Mouse (Mus musculus) layer of hippocampus, postnatal 25 days (tissue): ENCODE results near the gene Ets1. TPM values are rescaled to one million over a fixed set of nuclear protein-coding genes. Genes with fewer than 3 reads are reported as not detected.

Experiments
- DNase-seq, 2 experiments: peaks; one replicate each; pipeline ENCODE4 v3.0.0; 2022; ENCODE audit warnings: mixed read lengths in 2 of 2, low spot score in 1 of 2; ENCODE audit errors: extremely low spot score in 1 of 2
- total RNA-seq, 2 experiments: library from RNA; stranded (reverse); gene quantifications; 2 replicates each; pipeline ENCODE4 v1.2.3; 2021

Gene Ets1
- total RNA-seq = 10 to 100 TPM; 10.4 to 12.1 TPM

DNA sequence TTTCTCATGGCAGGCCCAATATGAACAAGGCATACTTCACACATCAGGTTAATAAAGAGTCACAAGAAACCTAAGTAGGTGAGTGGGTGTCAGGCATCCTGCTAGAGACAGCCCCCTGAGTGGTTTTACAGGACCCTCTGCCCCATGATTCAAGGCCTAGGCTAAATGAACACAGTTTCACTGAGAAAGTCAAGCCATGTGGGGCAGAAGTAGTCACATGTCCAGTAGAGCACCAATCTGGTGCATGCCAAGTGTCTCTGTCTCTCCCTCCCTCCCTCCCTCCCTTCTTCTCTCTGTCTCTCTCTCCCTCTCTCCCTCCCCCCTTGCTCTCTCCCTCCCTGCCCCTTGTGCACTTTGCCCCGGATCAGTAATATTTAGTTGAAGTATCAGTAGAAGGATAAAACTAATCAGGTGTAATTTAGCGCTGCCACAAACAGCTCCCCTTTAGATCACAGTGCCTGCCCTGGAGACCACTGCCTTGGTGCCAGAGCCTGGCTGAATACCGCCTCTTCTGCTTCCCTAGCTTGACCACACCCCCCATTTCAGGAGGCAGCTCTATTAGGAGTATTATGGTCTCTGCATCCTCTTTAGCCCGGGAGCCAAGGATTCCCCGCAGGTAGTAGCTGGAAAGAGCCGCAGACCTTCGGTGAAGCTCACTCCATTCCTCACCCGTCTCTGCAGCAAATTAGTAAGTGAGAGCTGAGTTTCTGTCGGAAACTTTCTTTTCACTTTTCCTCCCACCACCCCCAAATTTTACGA, at the start of gene Ets1:
Gene Ets1 (plus strand): TSS at position 595 of the 759 bp plus-strand sequence.
- no peak for DNase-seq

- DNase-seq = peak; percentile 66 to 92
Observed at GRCm38 (mm10) chr9:32589900-32590299, 46.1 kb upstream of the Ets1 start.

DNA sequence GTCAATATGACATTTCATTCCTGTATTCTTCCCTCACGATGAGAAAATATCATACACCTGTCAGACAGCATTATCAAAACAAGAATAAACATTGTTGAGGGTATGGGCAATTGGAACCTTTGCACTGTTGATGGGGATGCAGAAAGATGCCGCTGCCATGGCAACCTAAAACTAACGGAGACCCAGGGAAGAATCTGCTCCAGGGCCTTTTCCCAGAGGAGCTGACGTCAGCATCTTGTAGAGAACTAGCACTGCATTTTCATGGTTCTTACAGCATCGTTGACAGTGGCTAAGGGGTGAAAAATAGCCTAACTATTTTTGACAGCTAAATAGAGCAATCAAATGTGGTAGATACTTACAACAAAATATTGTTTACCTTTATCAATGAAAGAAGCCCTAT, 45.5 kb upstream of the Ets1 start:
- DNase-seq = no peak

DNA sequence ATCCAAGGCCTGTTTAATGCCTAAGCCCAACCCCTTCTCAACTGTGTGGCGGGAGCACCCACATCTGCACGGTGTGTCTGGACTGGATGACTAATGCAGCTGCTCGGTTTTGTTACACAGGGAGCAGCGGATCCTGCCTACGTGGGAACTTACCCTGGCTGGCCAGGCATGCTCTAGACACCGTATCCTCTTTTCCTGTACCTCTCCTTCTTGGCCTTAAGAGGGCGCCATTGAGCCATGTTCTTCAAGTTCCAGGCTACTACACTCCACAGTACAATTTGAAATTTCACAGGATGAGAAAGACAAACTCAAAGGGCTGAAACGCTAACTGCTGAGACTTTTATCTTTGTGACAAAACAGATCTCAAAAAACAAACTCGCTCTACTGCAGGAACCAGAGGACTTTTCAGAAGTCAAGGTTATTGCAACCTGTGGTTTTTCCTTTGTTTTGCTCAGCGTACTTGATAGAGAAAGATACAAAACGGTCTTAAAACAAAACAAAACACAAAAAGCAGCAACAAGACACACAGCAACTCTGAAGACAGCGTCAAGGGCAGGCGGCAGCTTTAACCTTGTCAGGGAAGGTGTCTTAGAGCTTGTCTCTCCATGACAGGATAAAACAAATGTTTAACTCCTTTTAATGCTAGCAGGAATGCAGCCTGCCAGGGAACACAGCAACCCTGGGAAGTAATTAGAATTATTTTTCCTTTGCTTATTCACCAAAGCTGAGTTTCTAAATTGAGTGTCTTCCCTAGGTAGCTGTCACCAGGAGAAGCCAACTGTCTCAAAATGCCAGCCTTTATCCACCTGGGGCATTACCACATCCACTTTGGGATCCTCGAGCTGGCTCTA, 44.1 kb upstream of the Ets1 start:
- DNase-seq = peak; percentile 22 to 38

GRCm38 (mm10) chr9:32592583-32592890, 43.5 kb upstream of the Ets1 start:
- DNase-seq = no peak

GRCm38 (mm10) chr9:32593816-32594215, 42.2 kb upstream of the Ets1 start:
- no peak for DNase-seq

- no peak for DNase-seq
Observed at GRCm38 (mm10) chr9:32594346-32594745, 41.7 kb upstream of the Ets1 start.

DNA sequence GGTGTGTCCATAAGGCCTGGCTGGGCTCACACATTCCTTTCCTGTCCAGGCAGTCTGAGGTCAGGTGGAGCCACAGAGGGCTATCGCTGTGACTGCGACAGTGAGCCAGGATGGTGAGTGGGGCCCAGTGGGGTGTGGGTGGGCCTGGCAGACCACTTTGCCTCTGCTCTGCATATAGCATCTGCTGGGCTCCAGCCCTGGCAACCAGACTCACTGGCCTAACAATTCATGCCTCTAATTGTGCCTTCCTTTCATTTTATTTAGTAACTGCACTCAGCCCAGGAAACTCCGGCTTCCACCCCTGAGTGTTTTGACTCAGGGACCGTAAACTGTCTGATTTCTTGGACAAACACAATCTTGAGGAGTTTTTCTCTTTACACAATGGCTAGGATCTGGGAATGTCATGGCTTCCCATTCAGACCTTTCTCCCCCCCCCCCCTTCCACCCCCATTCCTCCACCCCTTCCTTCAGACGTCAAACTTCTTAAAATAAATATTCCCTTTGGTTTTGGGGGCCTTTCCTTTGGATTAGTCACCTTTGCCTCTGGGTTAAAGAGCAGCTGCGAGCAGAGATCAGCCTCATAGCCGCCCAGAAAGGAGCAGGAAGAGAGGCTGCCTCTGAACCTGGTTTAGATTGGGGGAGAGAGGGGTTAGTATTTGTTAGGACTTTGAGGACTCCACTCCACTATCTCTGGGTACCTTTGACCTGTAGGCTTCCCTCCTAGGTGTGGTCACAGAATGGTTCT, 40.8 kb upstream of the Ets1 start:
- DNase-seq = no peak

GRCm38 (mm10) chr9:32596366-32596765, 39.7 kb upstream of the Ets1 start:
- DNase-seq = no peak

GRCm38 (mm10) chr9:32601953-32602352, 34.1 kb upstream of the Ets1 start:
- no peak for DNase-seq

- DNase-seq = no peak
Observed at GRCm38 (mm10) chr9:32603097-32603496, 32.9 kb upstream of the Ets1 start.

DNA sequence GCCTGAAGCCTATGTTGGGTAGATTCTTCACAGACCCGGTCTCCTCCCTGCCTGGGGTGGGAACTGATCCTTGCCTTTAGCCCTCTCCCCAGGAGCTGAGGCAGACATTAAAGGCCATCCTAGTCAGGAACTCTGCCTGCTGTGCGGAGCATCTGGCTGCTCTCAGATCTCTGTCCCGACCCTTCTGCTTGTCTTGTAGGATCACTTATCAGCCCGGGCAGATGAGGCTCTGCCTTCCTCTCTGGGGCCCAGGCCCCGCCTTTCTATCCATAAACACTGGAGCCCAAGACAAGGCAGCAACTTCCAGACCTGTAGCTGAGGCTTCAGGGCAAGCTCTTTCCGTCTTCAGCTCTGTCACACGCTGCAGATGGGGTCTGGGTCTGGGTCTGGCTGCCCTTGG, 28.8 kb upstream of the Ets1 start:
- DNase-seq = no peak

DNA sequence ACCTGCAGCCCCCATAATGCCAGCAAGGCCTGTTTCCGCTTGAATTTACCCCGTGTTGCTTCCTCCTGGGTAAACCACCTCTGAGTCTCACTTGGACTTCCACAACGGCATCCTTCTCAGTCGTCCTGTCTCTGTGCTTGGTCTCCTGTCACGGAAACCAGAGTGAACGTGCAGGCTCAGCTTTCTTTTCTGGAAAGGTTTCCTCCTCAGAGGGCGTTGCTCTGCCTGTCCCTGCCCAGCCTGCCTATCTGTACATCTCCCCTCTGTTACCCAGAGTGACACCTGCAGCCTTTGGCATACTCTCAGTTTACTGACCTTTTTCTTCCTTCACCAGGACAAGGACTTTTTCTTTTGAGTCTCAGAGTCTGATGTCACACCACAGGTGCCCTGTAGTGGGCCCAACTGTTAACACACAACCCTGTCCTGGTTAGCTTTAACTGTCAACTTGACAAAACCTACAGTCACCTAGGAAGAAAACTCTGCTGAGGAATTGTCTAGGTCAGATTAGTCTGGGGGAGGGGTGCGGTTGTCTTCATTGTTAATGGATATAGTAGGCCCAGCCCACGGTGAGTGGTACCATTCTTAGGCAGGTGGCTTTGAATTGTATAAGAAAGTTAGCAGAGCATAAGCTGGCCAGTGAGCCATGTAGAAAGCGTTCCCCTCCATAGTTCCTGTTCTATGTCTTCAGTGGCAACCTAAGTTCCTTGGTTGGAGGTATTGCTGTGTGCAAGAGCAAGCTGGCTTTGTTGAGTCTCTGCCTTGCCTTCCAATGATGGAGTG, 27.0 kb upstream of the Ets1 start:
- no peak for DNase-seq

- no peak for DNase-seq
Observed at GRCm38 (mm10) chr9:32610218-32610617, 25.8 kb upstream of the Ets1 start.

DNA sequence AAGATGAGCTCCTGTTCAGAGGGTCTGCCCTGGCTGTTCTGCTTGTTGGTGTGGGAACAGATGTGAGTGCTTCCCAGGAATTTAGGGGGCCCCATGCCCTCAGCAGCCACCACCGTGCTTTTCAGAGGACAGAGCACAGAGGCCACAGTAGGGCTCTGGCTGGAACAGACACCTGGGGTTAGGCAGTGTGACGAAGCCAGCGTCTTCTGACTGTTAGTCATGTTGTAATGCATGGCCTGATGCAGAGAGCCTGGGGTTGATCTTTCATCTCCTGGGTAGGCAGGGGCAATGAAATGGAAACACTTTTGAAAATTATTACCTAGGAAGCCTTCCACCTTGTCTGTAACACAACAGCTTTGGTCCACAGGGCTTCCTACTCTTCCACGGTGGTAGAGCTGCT, 25.4 kb upstream of the Ets1 start:
- DNase-seq = no peak

DNA sequence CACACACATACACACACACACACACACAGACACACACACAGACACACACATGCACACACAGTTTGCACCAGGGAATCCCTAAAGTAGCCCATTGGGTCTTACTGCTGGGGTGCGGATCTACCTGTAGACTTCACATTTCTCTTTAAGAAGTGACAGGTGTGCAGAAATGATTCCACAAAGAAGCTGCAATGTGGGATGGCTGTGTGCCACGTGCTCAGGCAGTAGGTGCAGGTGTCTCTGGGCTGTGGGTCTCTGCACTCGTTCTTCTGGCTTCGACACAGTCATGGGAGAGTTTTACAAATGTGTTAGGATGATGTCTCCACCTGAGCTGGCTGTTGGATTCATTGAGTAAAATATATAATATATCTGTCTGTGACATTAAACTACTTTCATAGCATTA, 24.7 kb upstream of the Ets1 start:
- no peak for DNase-seq

GRCm38 (mm10) chr9:32612426-32612825, 23.6 kb upstream of the Ets1 start:
- DNase-seq = no peak

- DNase-seq = no peak
Observed at GRCm38 (mm10) chr9:32612861-32613421, 23.1 kb upstream of the Ets1 start.

DNA sequence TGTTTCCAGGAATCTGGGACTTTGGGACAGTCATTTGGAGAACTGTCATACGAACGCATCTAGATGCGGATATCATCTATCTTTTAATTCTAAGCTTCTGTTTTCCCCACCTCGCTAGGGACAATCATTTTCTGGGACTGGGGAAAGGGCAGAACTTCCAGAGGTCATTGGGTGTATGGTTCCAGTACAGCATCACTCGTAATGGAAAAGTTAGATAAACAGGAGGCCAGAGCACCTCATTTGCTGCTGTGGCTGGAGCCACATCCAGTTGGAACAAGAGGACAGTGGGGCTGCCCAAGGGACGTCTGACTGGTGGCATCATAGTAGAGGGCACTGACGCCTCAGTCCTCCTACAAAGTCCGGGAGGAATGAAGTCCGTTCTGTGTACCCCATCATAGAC, 21.8 kb upstream of the Ets1 start:
- DNase-seq = no peak

DNA sequence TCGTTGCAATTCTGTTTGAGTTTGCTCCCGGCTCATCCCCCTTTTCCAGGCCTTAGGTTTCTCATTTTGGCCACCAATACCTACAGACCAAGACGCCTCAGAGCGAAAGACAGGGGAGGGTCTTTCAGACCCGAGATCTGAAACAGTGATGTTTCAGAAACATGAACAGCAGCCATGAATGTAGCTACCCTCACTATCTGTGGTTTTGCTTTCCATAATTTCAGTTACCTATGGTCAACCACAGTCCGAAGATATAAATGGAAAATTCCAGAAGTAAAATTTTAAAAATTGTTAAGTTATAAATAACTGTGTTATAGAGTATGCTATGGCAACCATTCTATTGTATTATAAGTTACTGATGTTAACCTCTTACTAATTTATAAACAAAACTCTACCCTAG, 20.6 kb upstream of the Ets1 start:
- DNase-seq = no peak
